Mouse (Mus musculus) liver, embryonic 14.5 days (tissue): ENCODE measurements around the gene Tsc22d1.

Experiments
- CTCF ChIP-seq: IDR thresholded peaks from 2 replicates; pipeline ENCODE4 v1.5.1; 2016; ENCODE audit warnings: antibody characterized with exemption, low read depth, control low read depth
- EP300 ChIP-seq: IDR thresholded peaks from 2 replicates; pipeline ENCODE4 v1.6.1; 2016; ENCODE audit warnings: antibody characterized with exemption, low read depth

GRCm38 (mm10) chr14:76455159-76455558 lies 40.4 kb downstream of the Tsc22d1 start:
- TF ChIP-seq CTCF (no peak), EP300 (no peak)
